Mouse (Mus musculus) liver, adult (tissue): ENCODE measurements around the gene Plaur.

ENCODE experiments used
- GATA4 ChIP-seq: IDR thresholded peaks from 2 replicates; pipeline ENCODE4 v1.6.1; 2014; ENCODE audit warnings: mild to moderate bottlenecking, low read length; ENCODE audit not compliant: insufficient replicate concordance

Gene Plaur

GRCm38 (mm10) chr7:24506838-24507725 is 44.8 kb downstream of the Plaur start, which contains the start of gene Zfp428:
Zfp428 (plus strand) TSS chr7:24507006.
- peak; percentile 45; the same call in 1 of the 2 replicates for TF ChIP-seq GATA4

DNA sequence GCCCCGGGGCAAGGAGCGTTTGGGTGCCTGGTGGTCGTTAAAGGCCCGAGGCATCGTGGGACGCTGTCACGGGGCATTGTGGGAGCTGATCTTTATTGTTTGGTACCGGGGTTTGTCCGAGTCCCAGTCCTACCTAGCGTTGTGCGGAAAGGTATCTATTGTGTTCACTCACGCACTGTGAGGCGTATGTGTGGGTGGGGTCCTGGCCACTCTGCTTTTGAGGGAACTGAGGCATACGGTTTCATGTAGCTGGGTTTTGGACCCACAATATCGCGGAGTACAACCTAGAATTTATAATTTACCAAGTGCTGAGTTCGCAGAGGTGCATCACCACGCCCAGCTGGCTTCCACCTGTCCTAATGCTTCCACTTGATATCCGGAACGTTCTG is 45.4 kb downstream of the Plaur start:
- TF ChIP-seq GATA4: no peak

- TF ChIP-seq GATA4: no peak
Measured at GRCm38 (mm10) chr7:24512355-24512754, 50.1 kb downstream of the Plaur start, which contains the start of gene AC161166.1. AC161166.1 (minus strand) TSS chr7:24512455.

DNA sequence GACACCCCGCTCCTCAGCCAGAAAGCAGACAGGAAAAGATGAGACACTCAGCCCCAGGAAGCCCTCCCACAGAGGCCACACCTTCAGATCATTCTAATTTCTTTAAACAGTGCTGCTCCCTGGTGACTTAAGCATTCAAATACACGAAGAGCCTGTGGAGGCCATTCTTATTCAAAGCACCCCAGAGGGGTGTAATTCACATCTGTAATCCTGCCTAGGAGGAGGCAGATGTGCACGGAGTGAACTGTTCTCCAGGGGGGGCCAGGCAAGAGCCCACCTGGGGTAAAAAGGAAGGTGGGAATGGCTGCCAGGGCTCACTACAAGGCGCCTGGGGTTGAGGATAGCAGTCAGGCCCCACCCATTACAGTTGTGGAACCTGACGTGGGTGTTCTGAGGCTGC is 54.8 kb downstream of the Plaur start:
- TF ChIP-seq GATA4: no peak

DNA sequence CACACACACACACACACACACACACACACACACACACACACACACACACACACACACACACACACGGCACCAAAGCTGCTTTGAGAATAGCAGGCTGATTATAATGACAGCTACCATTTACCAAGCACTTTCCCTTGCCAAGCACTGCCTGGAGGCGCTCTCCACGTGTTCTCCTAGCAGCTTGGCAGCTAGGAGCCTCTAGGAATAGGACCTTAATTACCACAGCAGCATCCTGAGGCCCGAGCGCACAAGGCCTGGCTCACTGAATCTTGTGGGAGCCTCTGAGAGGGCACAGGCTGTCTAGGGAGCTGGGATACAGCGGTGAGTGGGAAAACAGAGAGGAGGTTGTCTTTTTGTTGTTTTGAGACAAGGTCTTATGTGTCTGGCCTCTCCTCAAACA is 55.4 kb downstream of the Plaur start:
- TF ChIP-seq GATA4: no peak

DNA sequence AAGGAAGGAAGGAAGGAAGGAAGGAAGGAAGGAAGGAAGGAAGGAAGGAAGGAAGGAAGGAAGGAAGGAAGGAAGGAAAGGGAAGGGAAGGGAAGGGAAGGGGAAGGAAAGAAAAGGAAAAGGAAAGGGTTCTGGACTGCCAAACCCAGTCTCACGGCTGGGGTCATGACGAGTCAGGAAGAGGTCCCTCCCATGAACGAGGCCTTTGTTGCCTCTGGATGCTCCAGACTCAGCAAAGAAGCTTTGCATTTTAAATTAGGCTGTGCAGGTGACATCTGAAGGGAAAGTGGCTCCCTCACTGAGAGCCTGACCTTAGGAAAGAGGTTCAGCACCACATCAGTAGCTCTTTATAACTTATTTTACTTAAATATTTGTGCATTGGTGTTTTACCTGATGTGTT is 56.8 kb downstream of the Plaur start:
- no peak for TF ChIP-seq GATA4

- no peak for TF ChIP-seq GATA4
Measured at GRCm38 (mm10) chr7:24522805-24523204, 60.5 kb downstream of the Plaur start.

GRCm38 (mm10) chr7:24523723-24524122 is 61.4 kb downstream of the Plaur start:
- TF ChIP-seq GATA4: no peak

DNA sequence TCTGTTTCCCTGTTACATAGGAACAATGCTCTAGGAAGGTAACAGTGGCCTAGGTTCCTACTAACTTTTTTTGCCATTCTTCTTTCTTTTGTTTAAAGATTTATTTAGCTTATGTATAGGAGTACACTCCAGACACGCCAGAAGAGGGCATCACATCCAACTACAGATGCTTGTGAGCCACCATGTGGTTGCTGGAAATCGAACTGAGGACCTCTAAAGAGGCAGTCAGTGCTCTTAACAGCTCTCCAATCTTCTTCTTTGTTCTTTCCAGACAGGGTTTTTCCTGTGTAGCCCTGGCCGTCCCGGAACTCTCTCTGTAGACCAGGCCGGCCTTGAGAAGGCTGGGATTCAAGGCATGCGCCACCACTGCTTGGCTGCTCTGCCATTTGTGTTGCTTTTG is 62.7 kb downstream of the Plaur start:
- TF ChIP-seq GATA4: no peak
